Mouse (Mus musculus) limb, embryonic 12.5 days (tissue): ENCODE data around the gene Maf. TPM values are rescaled to one million over a fixed set of nuclear protein-coding genes. Genes with fewer than 3 reads are reported as not detected.

Experiments used
- ATAC-seq: fragments of 200-750 bp; cut with Nextera tagmentation; 2 replicates; pipeline ENCODE4 v1.8.0; 2017; ENCODE audit warnings: low read depth, moderate TSS enrichment; ENCODE audit not compliant: insufficient number of reproducible peaks, insufficient read depth, low FRiP score, low TSS enrichment
- H3K27ac ChIP-seq: fragments of 300-500 bp; sonication (generic); 2 replicates; pipeline ENCODE4 v1.5.1; 2016; ENCODE audit warnings: mild to moderate bottlenecking, moderate library complexity
- H3K27me3 ChIP-seq: fragments of 300-500 bp; sonication (generic); 2 replicates; pipeline ENCODE4 v1.6.1; 2016; ENCODE audit warnings: mild to moderate bottlenecking, moderate library complexity
- H3K36me3 ChIP-seq: fragments of 300-500 bp; sonication (generic); 2 replicates; pipeline ENCODE4 v1.6.1; 2016; ENCODE audit warnings: mild to moderate bottlenecking, moderate library complexity
- H3K4me1 ChIP-seq: fragments of 300-500 bp; sonication (generic); replicated peaks from 2 replicates; pipeline ENCODE4 v1.6.1; 2016
- H3K4me2 ChIP-seq: fragments of 300-500 bp; sonication (generic); 2 replicates; pipeline ENCODE4 v1.6.1; 2016; ENCODE audit warnings: mild to moderate bottlenecking, moderate library complexity
- H3K4me3 ChIP-seq: fragments of 300-500 bp; sonication (generic); replicated peaks from 2 replicates; pipeline ENCODE4 v1.5.1; 2016; ENCODE audit warnings: mild to moderate bottlenecking
- H3K9ac ChIP-seq: fragments of 300-500 bp; sonication (generic); replicated peaks from 2 replicates; pipeline ENCODE4 v1.6.1; 2016; ENCODE audit warnings: mild to moderate bottlenecking, moderate library complexity
- H3K9me3 ChIP-seq: fragments of 300-500 bp; sonication (generic); 2 replicates; pipeline ENCODE4 v1.6.1; 2016; ENCODE audit warnings: mild to moderate bottlenecking, moderate library complexity
- WGBS: fragments of 180-500 bp; shearing (Covaris S2); methylation state at CpG from one replicate; pipeline ENCODE4 v1.1.7; 2016; 5-methylcytosine and 5-hydroxymethylcytosine counted together
- polyA plus RNA-seq: library from polyadenylated mRNA; unstranded; fragments of >200 nt; fragmentation: Nextera tagmentation; extraction: Ambion mirVana; gene quantifications from 2 replicates; pipeline ENCODE4 v1.2.1, GENCODE M21; 2016

Maf gene
- polyA plus RNA-seq: 3.6 and 4.5 TPM in 2 replicates

DNA sequence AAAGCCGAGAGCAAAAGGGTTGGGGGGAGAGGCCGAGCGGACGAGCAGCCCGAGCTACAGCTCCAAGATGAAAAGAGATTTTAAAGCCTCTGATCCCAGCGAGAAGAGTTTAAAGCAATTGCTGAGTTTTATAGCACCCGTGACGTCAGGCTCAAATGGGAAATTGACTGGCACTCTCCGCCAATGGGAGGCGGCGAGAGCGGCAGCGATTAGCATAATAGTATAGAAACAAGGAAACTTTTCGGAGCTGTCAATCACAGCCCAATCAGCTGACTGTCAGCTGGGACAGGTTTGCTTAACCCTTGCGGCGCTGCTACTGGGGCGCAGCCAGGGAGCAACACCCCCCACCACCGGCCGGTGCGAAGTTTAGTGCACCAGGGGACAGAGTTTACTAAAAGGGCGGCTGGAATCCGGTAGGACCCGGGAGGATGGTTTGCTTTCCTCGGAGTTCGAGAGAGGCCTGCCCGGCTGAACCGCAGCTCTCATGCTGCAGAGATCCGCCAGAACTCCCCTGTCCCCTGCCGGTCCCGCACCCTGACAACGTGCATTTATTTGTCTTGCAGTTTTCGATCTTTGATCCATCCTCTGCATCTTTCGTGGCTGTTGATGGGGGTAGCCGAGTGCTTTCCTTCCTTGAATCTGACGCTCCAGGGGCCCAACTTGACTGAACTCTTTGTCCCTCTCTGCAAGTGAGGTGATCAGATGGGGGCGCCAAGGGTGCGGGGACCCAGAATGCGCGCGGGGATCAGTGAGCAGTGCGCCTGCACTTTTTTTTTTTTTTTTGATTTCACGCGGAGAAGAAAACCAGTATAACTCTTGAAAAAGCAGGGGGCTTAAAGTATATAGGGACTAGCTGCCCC, at the start of gene Maf:
Gene Maf, minus strand, starts transcription at position 64 of the 860 bp plus-strand sequence.
- ATAC-seq: peak; percentile 77
- Histone ChIP-seq H3K9ac (peak within 1 kb of the TSS; percentile 75), H3K9me3 (no peaks in the 10 kb centered on the region), H3K4me2 (peak within 1 kb of the TSS; percentile 83), H3K27ac (peak within 1 kb of the TSS; percentile 88), H3K27me3 (peaks cover 32% of the 10 kb centered on the region), H3K36me3 (no peaks in the 10 kb centered on the region), H3K4me3 (peak within 1 kb of the TSS; percentile 69), H3K4me1 (peaks cover 30% of the 10 kb centered on the region)
- WGBS: under 1% methylated on average over 43 of the region's 43 CpGs

DNA sequence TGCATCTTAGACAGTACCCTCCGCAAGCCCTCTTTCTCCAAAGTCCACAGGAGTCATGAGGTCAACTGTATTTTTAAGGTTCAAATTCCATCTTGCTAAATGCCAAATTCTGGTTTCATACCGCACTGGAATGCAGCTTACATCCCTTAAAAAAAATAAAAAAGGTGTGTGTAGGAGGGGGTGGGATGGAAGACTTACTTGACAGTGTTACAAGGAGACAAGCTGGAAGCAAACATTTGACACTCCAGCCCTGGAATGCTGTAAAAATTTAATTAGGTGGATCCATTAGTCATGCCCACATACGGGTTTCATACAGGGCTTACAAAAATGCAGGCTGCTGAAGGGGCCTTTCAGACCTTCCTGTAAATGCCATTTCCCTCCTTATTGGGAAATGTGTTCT, 49.4 kb upstream of the Maf start:
- Histone ChIP-seq H3K9me3 (no peaks in the 10 kb centered on the region), H3K4me3 (no peak overlapping the region), H3K27me3 (no peaks in the 10 kb centered on the region; the same call in 1 of the 2 replicates), H3K4me2 (no peak overlapping the region), H3K27ac (no peak overlapping the region), H3K36me3 (no peaks in the 10 kb centered on the region), H3K4me1 (peaks cover 11% of the 10 kb centered on the region), H3K9ac (no peak overlapping the region)
- WGBS: 47% methylated on average over 3 of the region's 3 CpGs
- ATAC-seq: 0 out of 2 replicates have a peak, but pooled peaks have one; percentile 47

DNA sequence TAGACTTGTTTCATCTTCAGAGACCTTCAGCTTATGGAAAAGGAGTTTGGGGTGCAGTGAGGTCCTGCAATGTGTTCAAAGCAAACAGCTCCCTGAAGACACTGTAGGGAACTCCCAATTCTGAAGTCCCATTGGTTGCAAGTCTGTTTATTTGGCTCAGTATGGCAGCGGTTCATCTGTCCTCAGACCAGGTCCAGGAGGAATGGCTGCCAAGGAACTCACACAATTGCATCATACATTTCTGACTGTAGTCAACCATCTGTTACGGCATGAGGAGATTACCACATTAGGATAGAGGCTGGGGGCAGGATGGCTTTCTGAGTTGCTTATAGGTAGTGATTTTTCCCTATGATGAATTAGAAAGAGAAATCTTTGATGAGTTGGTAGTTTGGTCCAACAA, 48.4 kb upstream of the Maf start:
- H3K4me1 ChIP-seq: peaks cover 11% of the 10 kb centered on the region
- H3K27ac ChIP-seq: no peak overlapping the region
- H3K4me3 ChIP-seq: no peak overlapping the region
- no peak overlapping the region for H3K9ac ChIP-seq
- ATAC-seq: no peak
- no peaks in the 10 kb centered on the region for H3K27me3 ChIP-seq
- WGBS: 91% methylated on average over 2 of the region's 2 CpGs
- H3K4me2 ChIP-seq: no peak overlapping the region
- H3K9me3 ChIP-seq: no peaks in the 10 kb centered on the region
- no peaks in the 10 kb centered on the region for H3K36me3 ChIP-seq

DNA sequence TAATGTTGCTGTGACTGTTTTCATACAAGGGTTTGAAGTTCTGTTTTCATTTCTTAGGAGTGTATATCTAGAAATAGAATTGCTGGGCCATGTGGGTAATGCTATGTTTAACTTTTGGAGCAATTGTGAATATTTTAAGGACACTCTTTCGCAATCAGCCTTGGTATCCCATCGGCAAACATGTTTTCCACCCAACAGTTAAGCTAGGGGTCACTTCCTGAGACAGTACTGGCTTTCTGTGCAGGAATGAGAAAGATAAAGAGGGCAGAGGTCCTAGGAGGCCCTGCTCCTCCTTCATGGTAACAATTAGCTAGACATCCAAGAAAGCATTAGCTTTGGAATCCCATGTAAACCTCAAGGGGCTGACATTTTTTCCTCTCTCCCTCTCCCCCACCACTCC, 47.1 kb upstream of the Maf start:
- H3K27ac ChIP-seq: no peak overlapping the region
- H3K4me1 ChIP-seq: peaks cover 11% of the 10 kb centered on the region
- no peak overlapping the region for H3K4me3 ChIP-seq
- no peaks in the 10 kb centered on the region for H3K36me3 ChIP-seq
- WGBS: 77% methylated on average over 2 of the region's 2 CpGs
- no peak overlapping the region for H3K9ac ChIP-seq
- no peaks in the 10 kb centered on the region for H3K9me3 ChIP-seq
- no peak for ATAC-seq
- H3K27me3 ChIP-seq: no peaks in the 10 kb centered on the region
- no peak overlapping the region for H3K4me2 ChIP-seq

DNA sequence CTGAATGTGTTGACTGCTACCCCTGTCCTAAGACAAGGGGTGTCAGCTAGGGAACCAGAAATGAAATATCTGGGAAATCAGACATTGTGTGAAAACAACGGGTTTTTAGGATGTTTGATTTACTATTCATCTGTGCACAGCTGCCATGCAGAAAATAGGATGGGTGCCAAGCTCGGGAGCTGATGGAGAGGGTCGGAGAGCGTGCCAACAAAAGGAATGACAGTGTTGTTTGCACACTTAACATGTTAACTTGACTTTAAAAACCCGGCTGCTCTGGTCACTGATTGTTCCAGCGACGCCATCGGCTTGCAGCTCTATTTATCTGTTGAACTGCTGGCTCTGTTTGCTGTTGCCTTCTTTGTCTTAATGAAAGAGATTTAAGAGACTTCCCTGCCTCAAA, 46.2 kb upstream of the Maf start:
- Histone ChIP-seq H3K9ac (no peak overlapping the region), H3K36me3 (no peaks in the 10 kb centered on the region), H3K27ac (no peak overlapping the region), H3K4me1 (peaks cover 11% of the 10 kb centered on the region), H3K4me3 (no peak overlapping the region), H3K9me3 (0 out of 2 replicates have a peak, but pooled peaks cover 3% of the 10 kb centered on the region), H3K4me2 (no peak overlapping the region), H3K27me3 (no peaks in the 10 kb centered on the region)
- 85% methylated on average over 8 of the region's 8 CpGs for WGBS
- no peak for ATAC-seq

DNA sequence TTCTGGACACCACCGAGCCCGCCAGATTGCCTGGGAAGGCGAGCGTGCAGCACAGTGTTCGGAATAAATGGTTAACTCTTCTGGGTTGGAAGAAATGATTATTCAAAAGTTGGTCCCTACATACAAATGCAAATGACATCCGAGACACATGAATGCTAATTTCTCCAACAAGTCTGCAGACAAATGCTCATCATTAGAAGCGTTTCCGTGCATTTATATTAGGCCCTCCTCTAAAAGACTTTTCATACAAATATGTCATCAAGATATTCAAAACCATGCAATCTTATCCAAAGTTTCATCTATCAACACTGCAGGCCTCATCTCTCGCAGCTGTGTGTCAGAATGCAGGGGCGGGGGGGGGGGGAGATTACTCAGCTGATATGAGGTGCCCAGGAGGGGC, 39.8 kb upstream of the Maf start:
- Histone ChIP-seq H3K9ac (no peak overlapping the region), H3K4me1 (no peaks in the 10 kb centered on the region), H3K4me2 (no peak overlapping the region), H3K27ac (no peak overlapping the region), H3K9me3 (0 out of 2 replicates have a peak, but pooled peaks cover 3% of the 10 kb centered on the region), H3K36me3 (no peaks in the 10 kb centered on the region), H3K4me3 (no peak overlapping the region), H3K27me3 (no peaks in the 10 kb centered on the region)
- ATAC-seq: no peak
- 88% methylated on average over 10 of the region's 10 CpGs for WGBS

DNA sequence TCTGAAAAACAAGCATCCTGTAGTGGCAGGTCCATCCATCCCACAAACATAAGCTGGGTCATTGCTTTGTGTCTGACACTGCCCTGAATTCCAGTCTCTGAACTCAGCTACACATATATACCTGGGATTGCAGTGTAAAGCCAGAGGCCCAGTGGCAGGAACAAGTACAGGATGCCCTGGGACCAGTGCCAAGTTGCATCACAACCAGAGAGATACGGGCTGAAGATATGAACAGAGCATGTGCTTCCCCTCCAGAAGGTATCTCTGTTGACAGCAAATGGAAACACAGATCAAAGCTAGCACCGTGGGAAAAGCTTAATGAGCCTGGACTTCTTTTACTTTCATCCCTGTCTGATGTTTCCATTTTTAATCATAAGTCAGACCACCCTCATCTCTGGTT, 38.1 kb upstream of the Maf start:
- H3K9me3 ChIP-seq: 0 out of 2 replicates have a peak, but pooled peaks cover 3% of the 10 kb centered on the region
- H3K4me1 ChIP-seq: no peaks in the 10 kb centered on the region
- H3K27ac ChIP-seq: no peak overlapping the region
- no peaks in the 10 kb centered on the region for H3K27me3 ChIP-seq
- H3K9ac ChIP-seq: no peak overlapping the region
- H3K36me3 ChIP-seq: no peaks in the 10 kb centered on the region
- 69% methylated on average over 2 of the region's 2 CpGs for WGBS
- no peak overlapping the region for H3K4me3 ChIP-seq
- H3K4me2 ChIP-seq: no peak overlapping the region
- no peak for ATAC-seq

DNA sequence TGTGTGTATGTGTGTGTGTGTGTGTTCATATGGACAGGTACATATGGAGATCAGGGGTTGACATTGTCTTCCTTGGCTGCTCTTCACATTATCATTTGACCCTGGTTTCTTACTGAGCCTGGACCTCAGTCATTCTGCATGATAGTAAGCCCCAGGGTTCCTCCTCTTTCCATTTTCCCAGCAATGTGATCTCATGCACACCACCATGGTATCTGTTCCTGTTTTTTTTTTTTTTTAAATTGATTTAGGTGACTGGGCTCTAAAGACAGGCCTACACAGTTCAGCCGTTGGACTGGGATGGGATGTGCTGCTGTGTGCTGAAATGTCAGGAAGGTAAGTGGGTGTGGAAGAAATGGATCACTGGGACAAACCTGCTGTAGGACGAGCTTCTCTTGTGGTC, 35.8 kb upstream of the Maf start:
- WGBS: 74% methylated on average over 2 of the region's 2 CpGs

DNA sequence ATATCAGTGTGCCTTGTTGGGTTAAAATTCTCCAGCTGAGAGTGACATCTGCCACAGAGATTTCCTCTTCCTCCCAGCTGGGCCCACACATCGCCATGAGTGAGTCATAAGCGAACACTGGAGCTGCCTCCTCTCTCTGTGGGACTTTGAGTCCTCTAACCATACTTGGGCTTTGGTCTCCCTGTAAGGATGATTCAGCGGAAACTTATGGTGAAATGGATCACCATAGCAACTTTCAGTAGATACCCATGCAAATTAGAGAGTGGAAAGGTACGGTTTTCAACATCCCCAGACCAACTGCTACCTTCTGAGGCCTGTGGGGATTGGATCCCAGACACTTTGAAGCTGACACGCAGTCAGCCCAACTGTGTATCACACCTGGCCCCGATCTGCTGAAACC, 35.1 kb upstream of the Maf start:
- 90% methylated on average over 6 of the region's 6 CpGs for WGBS
- ATAC-seq: no peak

More for the DNA sequence above, 35.8 kb upstream of the Maf start:
- H3K27ac ChIP-seq: no peak overlapping the region
- ATAC-seq: no peak
- H3K4me1 ChIP-seq: no peaks in the 10 kb centered on the region
- H3K4me2 ChIP-seq: no peak overlapping the region
- H3K27me3 ChIP-seq: no peaks in the 10 kb centered on the region
- no peak overlapping the region for H3K9ac ChIP-seq
- no peak overlapping the region for H3K4me3 ChIP-seq
- no peaks in the 10 kb centered on the region for H3K9me3 ChIP-seq
- H3K36me3 ChIP-seq: no peaks in the 10 kb centered on the region

DNA sequence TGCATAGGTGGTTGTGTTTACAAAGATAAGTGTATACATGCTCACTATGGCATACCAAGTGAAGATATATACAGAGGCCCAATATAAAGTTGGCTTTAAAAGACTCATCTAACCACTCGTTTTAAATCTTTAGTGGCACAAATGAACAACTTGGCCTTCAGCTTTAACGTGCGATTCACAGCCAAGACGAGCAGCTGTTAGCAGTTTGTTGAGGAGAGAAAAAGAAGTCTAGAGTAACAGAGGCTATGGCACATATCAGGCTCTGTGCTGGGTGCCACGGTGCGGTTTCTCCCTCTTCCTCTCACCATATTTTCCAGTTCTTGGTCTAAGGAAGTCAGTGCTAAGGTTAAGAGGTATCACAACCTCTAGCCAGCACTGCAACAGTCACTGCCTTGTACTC, 34.4 kb upstream of the Maf start:
- no peak for ATAC-seq
- no peak overlapping the region for H3K4me3 ChIP-seq
- H3K27ac ChIP-seq: no peak overlapping the region
- no peaks in the 10 kb centered on the region for H3K4me1 ChIP-seq
- 79% methylated on average over 6 of the region's 6 CpGs for whole genome bisulfite sequencing
- no peak overlapping the region for H3K9ac ChIP-seq
- H3K4me2 ChIP-seq: no peak overlapping the region
- no peaks in the 10 kb centered on the region for H3K36me3 ChIP-seq
- no peaks in the 10 kb centered on the region for H3K9me3 ChIP-seq
- no peaks in the 10 kb centered on the region for H3K27me3 ChIP-seq

More for the DNA sequence above, 35.1 kb upstream of the Maf start:
- Histone ChIP-seq H3K4me3 (no peak overlapping the region), H3K27ac (no peak overlapping the region), H3K9me3 (no peaks in the 10 kb centered on the region), H3K4me2 (no peak overlapping the region), H3K27me3 (no peaks in the 10 kb centered on the region), H3K9ac (no peak overlapping the region), H3K4me1 (no peaks in the 10 kb centered on the region), H3K36me3 (no peaks in the 10 kb centered on the region)

DNA sequence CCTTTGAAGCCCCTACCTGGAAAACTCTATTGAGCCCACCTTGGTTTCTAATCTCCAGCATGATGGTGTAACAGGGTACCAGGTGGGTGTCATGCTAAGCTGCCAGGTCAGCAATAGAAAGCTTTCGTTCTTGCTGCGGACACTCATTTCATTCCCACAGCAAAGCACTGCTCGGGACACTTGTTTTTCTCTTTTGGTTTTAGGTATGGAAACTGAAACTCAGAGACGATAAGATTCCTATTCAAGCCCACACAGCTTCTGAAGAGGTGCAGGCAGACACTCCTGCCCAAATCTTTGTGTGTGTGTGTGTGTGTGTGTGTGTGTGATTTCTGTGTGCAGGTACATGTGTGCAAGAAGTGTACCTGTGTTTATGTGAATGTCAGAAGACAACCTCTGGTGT, 32.2 kb upstream of the Maf start:
- no peaks in the 10 kb centered on the region for H3K27me3 ChIP-seq
- H3K4me2 ChIP-seq: no peak overlapping the region
- H3K9ac ChIP-seq: no peak overlapping the region
- no peaks in the 10 kb centered on the region for H3K4me1 ChIP-seq
- no peaks in the 10 kb centered on the region for H3K36me3 ChIP-seq
- H3K4me3 ChIP-seq: no peak overlapping the region
- no peak overlapping the region for H3K27ac ChIP-seq
- H3K9me3 ChIP-seq: no peaks in the 10 kb centered on the region
- 94% methylated on average over 4 of the region's 4 CpGs for WGBS
- no peak for ATAC-seq

DNA sequence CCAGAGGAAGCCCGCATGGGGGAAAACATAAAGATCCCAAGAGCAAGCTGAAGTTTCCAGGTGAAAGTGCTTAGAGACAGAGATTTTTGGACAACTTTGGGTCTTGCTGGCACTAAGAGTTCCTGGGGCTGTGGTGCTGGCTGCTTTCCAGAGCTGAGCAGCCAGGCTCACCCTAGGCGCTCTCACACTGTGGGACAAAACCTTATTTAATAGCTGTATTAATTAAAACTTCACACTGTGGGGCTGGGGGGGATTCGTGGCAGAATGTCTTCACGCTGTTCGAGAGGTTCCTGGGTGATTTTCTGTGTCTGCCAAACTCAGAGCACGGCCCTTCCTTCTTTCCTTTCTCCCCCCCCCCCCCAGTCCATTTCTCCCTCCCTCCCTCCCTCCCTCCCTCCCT, 24.8 kb upstream of the Maf start:
- H3K4me3 ChIP-seq: no peak overlapping the region
- H3K4me2 ChIP-seq: no peak overlapping the region
- H3K9me3 ChIP-seq: no peaks in the 10 kb centered on the region
- ATAC-seq: no peak
- WGBS: 58% methylated on average over 6 of the region's 6 CpGs
- no peak overlapping the region for H3K27ac ChIP-seq
- H3K4me1 ChIP-seq: peaks cover 7% of the 10 kb centered on the region; the same call in 1 of the 2 replicates
- H3K27me3 ChIP-seq: no peaks in the 10 kb centered on the region
- H3K36me3 ChIP-seq: no peaks in the 10 kb centered on the region
- no peak overlapping the region for H3K9ac ChIP-seq
